Mouse (Mus musculus): ENCODE measurements around the gene Fam136a. TPM values are rescaled to one million over a fixed set of nuclear protein-coding genes. Genes with fewer than 3 reads are reported as not detected.

Gene Fam136a
- polyA plus RNA-seq, 1 experiment from 2014 or later, result 115 TPM

GRCm38 (mm10) chr6:86403728-86404099, 38.3 kb downstream of the Fam136a start:
- peak overlapping the region; percentile 100 for H3K27ac ChIP-seq
- ATAC-seq (ENCODE audit: low FRiP score), result peak; percentile 81
- under 1% methylated on average over 15 of the region's 15 CpGs for WGBS
- peak overlapping the region; percentile 83 for H3K4me3 ChIP-seq
- no peaks in the 10 kb centered on the region; the same call in 1 of the 2 replicates for H3K27me3 ChIP-seq
- H3K4me1 ChIP-seq (replicated peaks), result peaks cover 29% of the 10 kb centered on the region
- H3K9ac ChIP-seq, result peak overlapping the region; percentile 99
- no peaks in the 10 kb centered on the region for H3K9me3 ChIP-seq
- peak overlapping the region; percentile 81 for H3K4me2 ChIP-seq
- H3K36me3 ChIP-seq, result peaks cover 3% of the 10 kb centered on the region; the same call in 1 of the 2 replicates

- H3K27ac ChIP-seq, result peak within 1 kb of the TSS; percentile 100
- peaks cover 30% of the 10 kb centered on the region for H3K4me1 ChIP-seq (replicated peaks)
- H3K9ac ChIP-seq, result peak within 1 kb of the TSS; percentile 99
- WGBS, result under 1% methylated on average over 62 of the region's 62 CpGs
- no peaks in the 10 kb centered on the region for H3K9me3 ChIP-seq
- peak within 1 kb of the TSS; percentile 81 for H3K4me2 ChIP-seq
- peak; percentile 97 for ATAC-seq (ENCODE audit: low FRiP score)
- peaks cover 3% of the 10 kb centered on the region; the same call in 1 of the 2 replicates for H3K36me3 ChIP-seq
- H3K4me3 ChIP-seq, result peak within 1 kb of the TSS; percentile 83
- H3K27me3 ChIP-seq, result no peaks in the 10 kb centered on the region
These were observed 38.8 kb downstream of the Fam136a start, which contains the start of gene Tia1 for GRCm38 (mm10) chr6:86404100-86404861. Gene Tia1 (plus strand): TSS chr6:86404219.

- H3K27me3 ChIP-seq, result no peaks in the 10 kb centered on the region
- H3K9ac ChIP-seq, result peak overlapping the region; percentile 99
- peaks cover 36% of the 10 kb centered on the region for H3K4me1 ChIP-seq (replicated peaks)
- no peak for ATAC-seq (ENCODE audit: low FRiP score)
- peak overlapping the region; percentile 100 for H3K27ac ChIP-seq
- H3K36me3 ChIP-seq, result peaks cover 3% of the 10 kb centered on the region; the same call in 1 of the 2 replicates
- peak overlapping the region; percentile 83 for H3K4me3 ChIP-seq
- peak overlapping the region; percentile 81 for H3K4me2 ChIP-seq
- no peaks in the 10 kb centered on the region for H3K9me3 ChIP-seq
- under 1% methylated on average over 11 of the region's 11 CpGs for WGBS
These were observed 39.5 kb downstream of the Fam136a start for GRCm38 (mm10) chr6:86404996-86405395.

GRCm38 (mm10) chr6:86406306-86406705, 40.9 kb downstream of the Fam136a start:
- 0 out of 2 replicates have a peak overlapping the region, but pooled peaks have one; percentile 46 for H3K9ac ChIP-seq
- no peak for ATAC-seq (ENCODE audit: low FRiP score)
- no peaks in the 10 kb centered on the region for H3K9me3 ChIP-seq
- H3K27ac ChIP-seq, result no peak overlapping the region
- H3K4me1 ChIP-seq (replicated peaks), result peaks cover 38% of the 10 kb centered on the region
- H3K36me3 ChIP-seq, result peaks cover 3% of the 10 kb centered on the region; the same call in 1 of the 2 replicates
- H3K27me3 ChIP-seq, result no peaks in the 10 kb centered on the region
- peak overlapping the region; percentile 83 for H3K4me3 ChIP-seq
- peak overlapping the region; percentile 81 for H3K4me2 ChIP-seq

- H3K36me3 ChIP-seq, result peaks cover 78% of the 10 kb centered on the region
- 94% methylated on average over 6 of the region's 6 CpGs for WGBS
- H3K9me3 ChIP-seq, result no peaks in the 10 kb centered on the region
- H3K27ac ChIP-seq, result no peak overlapping the region
- H3K4me2 ChIP-seq, result no peak overlapping the region
- no peaks in the 10 kb centered on the region for H3K4me1 ChIP-seq (replicated peaks)
- H3K4me3 ChIP-seq, result no peak overlapping the region
- no peak for ATAC-seq (ENCODE audit: low FRiP score)
- no peaks in the 10 kb centered on the region for H3K27me3 ChIP-seq
- H3K9ac ChIP-seq, result no peak overlapping the region
These were observed 53.3 kb downstream of the Fam136a start for GRCm38 (mm10) chr6:86418711-86419110.

- Histone ChIP-seq H3K9ac (no peak overlapping the region), H3K4me2 (no peak overlapping the region), H3K9me3 (no peaks in the 10 kb centered on the region), H3K27ac (no peak overlapping the region), H3K4me1 (replicated peaks) (no peaks in the 10 kb centered on the region), H3K27me3 (no peaks in the 10 kb centered on the region), H3K4me3 (no peak overlapping the region), H3K36me3 (peaks cover 77% of the 10 kb centered on the region)
- 91% methylated on average over 3 of the region's 3 CpGs for WGBS
- no peak for ATAC-seq (ENCODE audit: low FRiP score)
These were observed 53.8 kb downstream of the Fam136a start for GRCm38 (mm10) chr6:86419239-86419638.

Other genes with a start within 250 kb of the Fam136a start
- 9.5 and 9.6 TPM in 2 replicates for gene Tgfa, start 170.4 kb upstream of the Fam136a start, polyA plus RNA-seq (2015; fragmentation: Nextera tagmentation; extraction: Ambion mirVana)
- gene Snrpg, start 5.7 kb downstream of the Fam136a start, polyA plus RNA-seq (2015; fragmentation: Nextera tagmentation; extraction: Ambion mirVana), result 479 and 486 TPM in 2 replicates
- gene Pcyox1, start 31.5 kb downstream of the Fam136a start, polyA plus RNA-seq (2015; fragmentation: Nextera tagmentation; extraction: Ambion mirVana), result 110 and 114 TPM in 2 replicates
- 359 and 370 TPM in 2 replicates for gene Tia1, start 38.6 kb downstream of the Fam136a start, polyA plus RNA-seq (2015; fragmentation: Nextera tagmentation; extraction: Ambion mirVana)
- gene Gm44790, start 61.0 kb downstream of the Fam136a start, polyA plus RNA-seq (2015; fragmentation: Nextera tagmentation; extraction: Ambion mirVana), result 0.52 TPM in 1 of 2 replicates, not detected in the other
- gene C87436, start 72.7 kb downstream of the Fam136a start, polyA plus RNA-seq (2015; fragmentation: Nextera tagmentation; extraction: Ambion mirVana), result 25.7 and 28.0 TPM in 2 replicates
- gene Pcbp1, start 160.7 kb downstream of the Fam136a start, polyA plus RNA-seq (2015; fragmentation: Nextera tagmentation; extraction: Ambion mirVana), result 268 and 333 TPM in 2 replicates